ENCODE assay signal across 13 mouse cellular contexts in the genomic region with DNA sequence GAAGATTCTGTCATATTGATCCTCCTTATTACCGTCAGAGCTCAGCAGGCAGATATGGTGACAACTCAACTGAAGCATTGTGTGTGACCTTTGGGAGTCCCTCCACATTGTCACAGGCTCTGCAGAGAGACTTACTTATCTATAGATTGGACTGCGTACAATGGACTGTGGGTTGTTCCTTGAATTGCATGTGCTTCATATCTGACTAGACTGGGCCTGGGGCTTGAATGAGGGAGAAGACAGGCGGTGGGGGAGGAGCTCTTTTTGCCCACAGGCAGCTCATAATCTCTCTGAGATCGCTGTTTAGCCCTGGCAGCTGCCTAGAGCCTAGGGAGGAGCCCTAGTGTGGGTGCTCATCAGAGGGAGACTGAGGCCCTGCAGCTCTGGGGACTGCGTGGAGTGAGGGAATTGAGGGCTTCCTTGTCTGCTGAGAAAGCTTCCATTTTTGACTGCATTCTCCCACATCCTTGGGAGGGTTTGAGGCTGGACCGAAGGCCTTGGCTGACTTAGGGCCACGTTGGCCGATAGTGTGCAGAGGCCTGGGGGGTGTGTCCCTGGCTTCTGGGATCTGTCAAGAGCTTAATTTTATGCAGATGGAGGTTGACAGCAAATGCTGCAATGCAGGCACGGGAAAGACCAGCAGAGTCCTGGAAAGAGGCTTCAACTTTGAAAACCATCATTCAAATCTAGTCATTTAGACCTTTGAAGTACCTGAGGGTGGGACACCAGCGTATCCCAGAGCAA. TPM values are rescaled to one million over a fixed set of nuclear protein-coding genes. Genes with fewer than 3 reads are reported as not detected.
A peak's percentile ranks its signal among the peaks of the same experiment; 100 is the strongest.
DNase-seq lines count a peak whose midpoint lies in the region; ATAC-seq lines count a peak whose summit lies in the region.
"Had no signal": no experiment of that assay in that cellular context is flagged by ENCODE, and none has a peak within 500 bp of the region (broad histone marks: within the 10 kb centered on the region; RNA-seq: fewer than 3 reads in every experiment).

No protein-coding gene starts in this region.

- no peak overlapping the region for H3K27ac ChIP-seq in limb, embryonic 12.5 days
- no peak overlapping the region for H3K27ac ChIP-seq in midbrain, embryonic 14.5 days (replicated peaks; ENCODE audit: low read depth, low read length)

- DNase-seq in embryo, embryonic 11 days: peak; percentile 10
- no peak for DNase-seq in embryo, embryonic 10 days (ENCODE audit: low spot score)
- DNase-seq in thymus, postnatal 14 days: peak; percentile 34
- DNase-seq in thymus, postnatal 36 days: no peak
- peak; percentile 37 for DNase-seq in testis, postnatal 10 days (ENCODE audit: low spot score)
- DNase-seq in midbrain, embryonic 14.5 days: no peak
- DNase-seq in right cerebral cortex, postnatal 25 days: no peak
- DNase-seq: adrenal gland, postnatal 36 days; kidney, postnatal 25 days; lung, adult 18-20 months had no signal

- H3K9ac ChIP-seq in limb, embryonic 12.5 days (replicated peaks): no peak overlapping the region; the same call in 1 of the 2 replicates
- H3K9ac ChIP-seq in midbrain, embryonic 14.5 days (replicated peaks; ENCODE audit: low read length): no peak overlapping the region

- H3K36me3 ChIP-seq in limb, embryonic 12.5 days: peaks cover 6% of the 10 kb centered on the region; the same call in 1 of the 2 replicates
- no peaks in the 10 kb centered on the region for H3K36me3 ChIP-seq in midbrain, embryonic 14.5 days (ENCODE audit: control insufficient read depth, insufficient read depth, low read length)

- no peaks in the 10 kb centered on the region for H3K9me3 ChIP-seq in limb, embryonic 12.5 days
- H3K9me3 ChIP-seq in midbrain, embryonic 14.5 days (ENCODE audit: control insufficient read depth, low read length): no peaks in the 10 kb centered on the region

- peak overlapping the region; percentile 98 for H3K4me2 ChIP-seq in limb, embryonic 12.5 days
- H3K4me2 ChIP-seq in midbrain, embryonic 14.5 days (ENCODE audit: low read length): no peak overlapping the region

- H3K4me3 ChIP-seq in limb, embryonic 12.5 days (replicated peaks): 0 out of 2 replicates have a peak overlapping the region, but pooled peaks have one; percentile 6
- no peak overlapping the region for H3K4me3 ChIP-seq in midbrain, embryonic 14.5 days (replicated peaks; ENCODE audit: low read depth, low read length)
- H3K4me3 ChIP-seq: erythroblast, embryonic 14.5 days had no signal

- ATAC-seq in limb, embryonic 12.5 days (ENCODE audit: insufficient number of reproducible peaks, insufficient read depth, low FRiP score, low TSS enrichment, low read depth): no peak
- ATAC-seq in midbrain, embryonic 14.5 days (ENCODE audit: low FRiP score, low TSS enrichment): no peak
- ATAC-seq: inflammation-experienced regulatory T-cells, adult 6 months had no signal

- peaks cover 33% of the 10 kb centered on the region for H3K4me1 ChIP-seq in limb, embryonic 12.5 days (replicated peaks)
- H3K4me1 ChIP-seq in midbrain, embryonic 14.5 days (ENCODE audit: control insufficient read depth, insufficient read depth, low read length): 0 out of 2 replicates have a peak, but pooled peaks cover 6% of the 10 kb centered on the region

- WGBS in limb, embryonic 12.5 days: 54% methylated on average over 10 of the region's 10 CpGs
- WGBS in midbrain, embryonic 14.5 days: 62% methylated on average over 10 of the region's 10 CpGs

- H3K27me3 ChIP-seq in limb, embryonic 12.5 days: peaks cover 16% of the 10 kb centered on the region; the same call in 1 of the 2 replicates
- H3K27me3 ChIP-seq in midbrain, embryonic 14.5 days (ENCODE audit: control insufficient read depth, insufficient read depth, low read length): 0 out of 2 replicates have a peak, but pooled peaks cover 13% of the 10 kb centered on the region

RNA-seq across cellular contexts. Expression of a gene that starts 3.0 kb away (rescaled TPM):
- polyA plus RNA-seq in limb, embryonic 12.5 days (2016; fragmentation: Nextera tagmentation; extraction: Ambion mirVana): 52.7 and 56.6 TPM in 2 replicates
- polyA plus RNA-seq in midbrain, embryonic 14.5 days (2014; fragmentation: Nextera tagmentation; extraction: Ambion mirVana): 6.5 and 10.5 TPM in 2 replicates
- polyA plus RNA-seq: erythroblast, embryonic 14.5 days; inflammation-experienced regulatory T-cells, adult 6 months had no signal

RNA-seq across cellular contexts. Expression of a gene that starts 34.1 kb away (rescaled TPM):
- 188 and 205 TPM in 2 replicates for polyA plus RNA-seq in limb, embryonic 12.5 days (2016; fragmentation: Nextera tagmentation; extraction: Ambion mirVana)
- 21.4 and 25.0 TPM in 2 replicates for polyA plus RNA-seq in midbrain, embryonic 14.5 days (2014; fragmentation: Nextera tagmentation; extraction: Ambion mirVana)

Comparison
In these comparisons a context has a peak if more than half of its experiments do, and no peak if none do; other contexts are left out.
1. DNase-seq: peak in embryo, embryonic 11 days (single experiment), thymus, postnatal 14 days (single experiment) and testis, postnatal 10 days (single experiment); none in embryo, embryonic 10 days (single experiment), thymus, postnatal 36 days (0 of 2), midbrain, embryonic 14.5 days (single experiment) and right cerebral cortex, postnatal 25 days (single experiment).